Mouse (Mus musculus): ENCODE data around the gene Leng9. TPM values are rescaled to one million over a fixed set of nuclear protein-coding genes. Genes with fewer than 3 reads are reported as not detected.

Leng9 gene
- total and polyA plus RNA-seq, 2 experiments from 2014 or later, result 3.1 to 3.8 TPM

DNA sequence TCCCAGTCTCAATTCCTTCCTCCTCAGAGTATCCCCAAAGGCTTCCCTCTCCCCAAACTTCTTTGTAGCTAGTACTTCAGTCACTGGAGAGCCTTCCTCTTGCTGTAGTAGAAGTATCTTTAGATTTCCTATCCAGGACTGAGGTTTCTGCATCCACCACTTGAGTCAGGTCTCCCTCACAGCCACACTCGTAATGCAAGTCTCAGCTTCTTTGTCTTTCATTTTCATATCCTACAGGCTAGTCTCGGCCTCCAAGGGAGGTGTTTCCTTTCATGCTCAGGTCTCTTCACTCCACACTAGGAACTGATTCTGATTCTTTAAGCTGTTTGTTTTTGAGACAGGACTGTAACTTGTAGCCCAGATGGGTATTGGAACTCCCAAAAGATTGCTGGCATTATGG, 12.0 kb downstream of the Leng9 start:
- ATAC-seq (ENCODE audit: insufficient read depth, low read depth), result no peak
- TF ChIP-seq EP300 (IDR thresholded peaks at IDR 0.05; ENCODE audit: low read depth) (no peak), CTCF (IDR thresholded peaks at IDR 0.05; ENCODE audit: low read depth) (no peak)
- DNase-seq (ENCODE audit: low spot score), result no peak
- Histone ChIP-seq H3K9me3 (replicated peaks; ENCODE audit: control insufficient read depth, low read length) (no peaks in the 10 kb centered on the region), H3K27ac (ENCODE audit: low read depth) (no peak overlapping the region), H3K27me3 (ENCODE audit: control insufficient read depth, insufficient read depth, low read length) (no peaks in the 10 kb centered on the region), H3K36me3 (replicated peaks; ENCODE audit: control insufficient read depth, insufficient read depth, low read length) (peaks cover 51% of the 10 kb centered on the region), H3K4me2 (ENCODE audit: low read depth, low read length) (peak overlapping the region; percentile 74), H3K9ac (replicated peaks; ENCODE audit: low read depth, low read length) (0 out of 2 replicates have a peak overlapping the region, but pooled peaks have one; percentile 73), H3K4me3 (ENCODE audit: low read depth, low read length) (peak overlapping the region; percentile 58), H3K4me1 (ENCODE audit: control insufficient read depth, insufficient read depth) (peaks cover 7% of the 10 kb centered on the region; the same call in 1 of the 2 replicates)
- 83% methylated on average over 2 of the region's 2 CpGs for WGBS

DNA sequence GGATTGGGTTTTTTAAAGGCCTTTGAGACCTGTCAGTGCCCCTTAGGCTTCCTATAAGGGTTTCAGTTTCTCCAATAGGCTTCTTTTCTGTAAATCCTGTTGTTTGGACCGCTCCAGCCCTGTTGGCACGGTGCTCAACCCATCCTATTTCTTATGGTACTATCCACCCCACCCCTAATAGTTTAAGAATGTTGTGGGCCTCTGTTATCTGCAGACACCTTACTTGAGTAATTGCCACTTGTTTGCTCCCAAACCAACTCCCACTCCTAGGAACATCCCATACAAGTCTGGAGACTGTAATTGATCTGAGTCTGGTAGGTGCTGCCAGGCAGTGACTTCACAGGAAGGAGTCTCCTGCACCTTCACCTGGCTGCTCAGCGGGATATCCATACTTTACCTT, 12.4 kb downstream of the Leng9 start:
- peak overlapping the region; percentile 73 for H3K9ac ChIP-seq (replicated peaks; ENCODE audit: low read depth, low read length)
- H3K4me1 ChIP-seq (ENCODE audit: control insufficient read depth, insufficient read depth), result peaks cover 7% of the 10 kb centered on the region; the same call in 1 of the 2 replicates
- H3K27ac ChIP-seq (ENCODE audit: low read depth), result no peak overlapping the region
- H3K4me2 ChIP-seq (ENCODE audit: low read depth, low read length), result peak overlapping the region; percentile 74
- WGBS, result 48% methylated on average over 3 of the region's 3 CpGs
- ATAC-seq (ENCODE audit: insufficient read depth, low read depth) (no peak), DNase-seq (ENCODE audit: low spot score) (no peak)
- H3K9me3 ChIP-seq (replicated peaks; ENCODE audit: control insufficient read depth, low read length), result no peaks in the 10 kb centered on the region
- TF ChIP-seq EP300 (IDR thresholded peaks at IDR 0.05; ENCODE audit: low read depth) (no peak), CTCF (IDR thresholded peaks at IDR 0.05; ENCODE audit: low read depth) (no peak)
- peak overlapping the region; percentile 58 for H3K4me3 ChIP-seq (ENCODE audit: low read depth, low read length)
- no peaks in the 10 kb centered on the region for H3K27me3 ChIP-seq (ENCODE audit: control insufficient read depth, insufficient read depth, low read length)
- H3K36me3 ChIP-seq (replicated peaks; ENCODE audit: control insufficient read depth, insufficient read depth, low read length), result peaks cover 46% of the 10 kb centered on the region

DNA sequence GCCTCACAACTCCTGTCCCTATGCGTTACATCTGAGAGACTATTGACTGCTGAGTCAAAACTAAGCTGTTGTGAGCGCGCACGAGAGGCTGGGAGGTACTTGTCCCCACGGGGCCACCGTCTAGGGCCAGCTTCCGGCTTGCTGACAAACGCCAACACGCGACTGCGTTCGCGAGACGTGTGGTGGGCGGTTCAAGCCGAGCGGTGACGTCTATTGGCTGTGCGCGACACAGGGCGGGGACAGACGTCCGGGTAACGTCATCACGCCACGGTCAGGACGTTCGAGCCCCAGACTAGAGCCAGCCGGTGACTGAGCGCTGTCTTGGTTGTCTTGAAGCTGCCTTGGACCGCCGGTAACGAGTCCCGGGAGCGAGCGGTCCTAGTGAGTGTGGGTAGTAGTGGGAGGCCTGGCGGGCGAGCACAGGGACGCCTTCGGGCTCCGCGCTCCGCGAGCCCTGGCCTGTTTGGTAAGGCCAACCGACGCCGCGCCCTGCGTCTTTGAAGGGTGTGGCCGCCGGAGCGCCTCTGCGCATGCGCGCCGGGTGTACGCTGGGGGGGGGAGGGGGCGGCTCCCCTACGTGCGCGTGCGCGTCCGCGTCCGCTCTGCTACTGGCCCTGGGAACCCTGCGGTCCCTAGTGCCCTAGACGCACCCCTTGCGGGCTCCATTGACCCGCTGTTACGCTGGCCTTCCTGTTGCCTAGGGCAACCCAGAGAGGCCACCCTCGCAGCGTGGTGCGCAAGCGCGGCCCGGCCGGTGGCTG, 13.2 kb downstream of the Leng9 start, which contains the start of gene Leng8:
Gene Leng8 (plus strand): TSS at position 269 of the 761 bp plus-strand sequence.
- Histone ChIP-seq H3K4me3 (ENCODE audit: low read depth, low read length) (peak within 1 kb of the TSS; percentile 58), H3K4me2 (ENCODE audit: low read depth, low read length) (peak within 1 kb of the TSS; percentile 80), H3K9me3 (replicated peaks; ENCODE audit: control insufficient read depth, low read length) (no peaks in the 10 kb centered on the region), H3K4me1 (ENCODE audit: control insufficient read depth, insufficient read depth) (peaks cover 7% of the 10 kb centered on the region; the same call in 1 of the 2 replicates), H3K36me3 (replicated peaks; ENCODE audit: control insufficient read depth, insufficient read depth, low read length) (peaks cover 39% of the 10 kb centered on the region), H3K27ac (ENCODE audit: low read depth) (peak within 1 kb of the TSS; percentile 94), H3K27me3 (ENCODE audit: control insufficient read depth, insufficient read depth, low read length) (no peaks in the 10 kb centered on the region), H3K9ac (replicated peaks; ENCODE audit: low read depth, low read length) (peak within 1 kb of the TSS; percentile 73)
- DNase-seq (ENCODE audit: low spot score), result peak; percentile 97
- peak; percentile 93 for TF ChIP-seq EP300 (IDR thresholded peaks at IDR 0.05; ENCODE audit: low read depth)
- peak; percentile 5; the same call in 1 of the 2 replicates for TF ChIP-seq CTCF (IDR thresholded peaks at IDR 0.05; ENCODE audit: low read depth)
- WGBS, result under 1% methylated on average over 78 of the region's 78 CpGs
- peak; percentile 99 for ATAC-seq (ENCODE audit: insufficient read depth, low read depth)

DNA sequence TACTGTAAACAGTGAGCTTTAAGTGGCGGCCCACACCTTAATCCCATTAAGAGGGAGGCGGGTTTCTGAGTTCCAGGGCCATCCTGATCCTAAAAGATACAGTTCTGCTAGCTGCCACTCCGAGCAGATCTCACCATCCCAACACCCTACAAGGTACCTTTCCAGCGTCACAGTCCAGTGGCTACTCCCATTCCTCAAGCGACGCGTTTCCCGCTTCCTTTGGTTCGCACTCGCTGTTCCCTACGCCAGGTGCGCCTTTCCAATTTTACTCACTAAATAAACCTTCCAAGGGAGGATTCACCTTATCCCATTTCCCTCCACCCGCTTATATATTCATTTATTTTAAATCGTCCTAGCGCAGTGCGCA, 13.8 kb downstream of the Leng9 start:
- no peak for DNase-seq (ENCODE audit: low spot score)
- peaks cover 7% of the 10 kb centered on the region; the same call in 1 of the 2 replicates for H3K4me1 ChIP-seq (ENCODE audit: control insufficient read depth, insufficient read depth)
- peak overlapping the region; percentile 63 for H3K9ac ChIP-seq (replicated peaks; ENCODE audit: low read depth, low read length)
- H3K4me3 ChIP-seq (ENCODE audit: low read depth, low read length), result peak overlapping the region; percentile 58
- TF ChIP-seq EP300 (IDR thresholded peaks at IDR 0.05; ENCODE audit: low read depth) (no peak), CTCF (IDR thresholded peaks at IDR 0.05; ENCODE audit: low read depth) (no peak)
- H3K9me3 ChIP-seq (replicated peaks; ENCODE audit: control insufficient read depth, low read length), result no peaks in the 10 kb centered on the region
- H3K27ac ChIP-seq (ENCODE audit: low read depth), result peak overlapping the region; percentile 61
- H3K27me3 ChIP-seq (ENCODE audit: control insufficient read depth, insufficient read depth, low read length), result no peaks in the 10 kb centered on the region
- H3K4me2 ChIP-seq (ENCODE audit: low read depth, low read length), result peak overlapping the region; percentile 80
- peaks cover 33% of the 10 kb centered on the region for H3K36me3 ChIP-seq (replicated peaks; ENCODE audit: control insufficient read depth, insufficient read depth, low read length)
- no peak for ATAC-seq (ENCODE audit: insufficient read depth, low read depth)
- WGBS, result under 1% methylated on average over 16 of the region's 16 CpGs

DNA sequence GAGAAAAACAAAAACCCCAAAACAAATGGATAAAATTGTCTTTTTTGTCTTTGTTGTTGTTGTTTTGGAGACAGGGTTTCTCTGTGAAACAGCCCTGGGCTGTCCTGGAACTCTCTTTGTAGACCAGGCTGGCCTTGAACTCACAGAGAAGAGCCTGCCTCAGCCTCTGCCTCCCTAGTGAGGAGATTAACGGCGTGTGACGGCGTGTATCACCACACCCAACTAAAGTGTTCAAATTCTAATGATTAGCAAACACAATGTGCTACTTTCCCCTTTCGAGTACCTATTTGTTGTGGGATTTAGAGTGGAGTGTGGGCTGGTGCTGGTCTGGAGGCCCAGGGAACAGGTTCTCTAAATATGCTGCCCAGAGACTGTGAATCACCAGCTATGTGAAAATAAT, 15.3 kb downstream of the Leng9 start:
- H3K36me3 ChIP-seq (replicated peaks; ENCODE audit: control insufficient read depth, insufficient read depth, low read length), result peaks cover 18% of the 10 kb centered on the region
- no peaks in the 10 kb centered on the region for H3K27me3 ChIP-seq (ENCODE audit: control insufficient read depth, insufficient read depth, low read length)
- 84% methylated on average over 5 of the region's 5 CpGs for WGBS
- H3K4me3 ChIP-seq (ENCODE audit: low read depth, low read length), result no peak overlapping the region
- H3K4me2 ChIP-seq (ENCODE audit: low read depth, low read length), result no peak overlapping the region
- no peak overlapping the region for H3K9ac ChIP-seq (replicated peaks; ENCODE audit: low read depth, low read length)
- DNase-seq (ENCODE audit: low spot score) (no peak), ATAC-seq (ENCODE audit: insufficient read depth, low read depth) (no peak)
- no peak overlapping the region for H3K27ac ChIP-seq (ENCODE audit: low read depth)
- H3K4me1 ChIP-seq (ENCODE audit: control insufficient read depth, insufficient read depth), result peaks cover 7% of the 10 kb centered on the region; the same call in 1 of the 2 replicates
- no peaks in the 10 kb centered on the region for H3K9me3 ChIP-seq (replicated peaks; ENCODE audit: control insufficient read depth, low read length)
- TF ChIP-seq CTCF (IDR thresholded peaks at IDR 0.05; ENCODE audit: low read depth) (no peak), EP300 (IDR thresholded peaks at IDR 0.05; ENCODE audit: low read depth) (no peak)
